Mouse (Mus musculus): ENCODE measurements around the gene Osbpl9. TPM values are rescaled to one million over a fixed set of nuclear protein-coding genes. Genes with fewer than 3 reads are reported as not detected.

Osbpl9 gene
- polyA plus RNA-seq, 1 experiment from 2014 or later = 55.1 TPM

DNA sequence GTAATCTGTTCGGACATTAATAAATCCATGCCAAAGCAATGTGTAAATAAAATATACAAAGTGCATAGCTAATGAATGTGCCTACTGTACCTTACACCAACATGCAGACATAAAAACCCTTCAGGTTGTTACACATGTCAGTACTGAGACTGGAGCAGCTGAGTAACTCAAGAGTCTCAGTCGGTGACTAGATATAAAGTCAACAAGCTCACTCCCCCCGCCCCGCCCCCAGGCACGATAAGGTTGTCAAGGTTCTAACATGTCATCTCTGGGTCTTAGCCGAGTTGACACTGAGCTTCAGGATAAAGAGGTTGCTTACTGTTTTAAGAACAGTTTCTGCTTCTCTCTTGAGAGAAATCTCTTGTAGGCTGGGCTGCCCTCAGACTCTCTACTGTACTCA lies 112.1 kb downstream of the Osbpl9 start:
- H3K27ac ChIP-seq = no peak overlapping the region
- H3K4me2 ChIP-seq = no peak overlapping the region
- H3K4me3 ChIP-seq (replicated peaks) = no peak overlapping the region
- 25% methylated on average over 6 of the region's 6 CpGs for WGBS
- no peaks in the 10 kb centered on the region for H3K27me3 ChIP-seq (replicated peaks)
- no peak for ATAC-seq (ENCODE audit: insufficient read depth, low FRiP score, low read depth)
- H3K9ac ChIP-seq = no peak overlapping the region
- no peaks in the 10 kb centered on the region for H3K9me3 ChIP-seq
- no peaks in the 10 kb centered on the region for H3K36me3 ChIP-seq
- no peaks in the 10 kb centered on the region for H3K4me1 ChIP-seq

GRCm38 (mm10) chr4:109089171-109089570 lies 112.9 kb downstream of the Osbpl9 start:
- 86% methylated on average over 5 of the region's 5 CpGs for WGBS
- H3K4me2 ChIP-seq = no peak overlapping the region
- H3K9ac ChIP-seq = no peak overlapping the region
- H3K4me1 ChIP-seq = no peaks in the 10 kb centered on the region
- ATAC-seq (ENCODE audit: insufficient read depth, low FRiP score, low read depth) = no peak
- no peaks in the 10 kb centered on the region for H3K9me3 ChIP-seq
- H3K36me3 ChIP-seq = no peaks in the 10 kb centered on the region
- no peak overlapping the region for H3K4me3 ChIP-seq (replicated peaks)
- H3K27me3 ChIP-seq (replicated peaks) = no peaks in the 10 kb centered on the region
- H3K27ac ChIP-seq = no peak overlapping the region

- 47% methylated on average over 5 of the region's 5 CpGs for WGBS
- peak overlapping the region; percentile 48; the same call in 1 of the 2 replicates for H3K27ac ChIP-seq
Observed at GRCm38 (mm10) chr4:109080118-109080517, 122.0 kb downstream of the Osbpl9 start.

DNA sequence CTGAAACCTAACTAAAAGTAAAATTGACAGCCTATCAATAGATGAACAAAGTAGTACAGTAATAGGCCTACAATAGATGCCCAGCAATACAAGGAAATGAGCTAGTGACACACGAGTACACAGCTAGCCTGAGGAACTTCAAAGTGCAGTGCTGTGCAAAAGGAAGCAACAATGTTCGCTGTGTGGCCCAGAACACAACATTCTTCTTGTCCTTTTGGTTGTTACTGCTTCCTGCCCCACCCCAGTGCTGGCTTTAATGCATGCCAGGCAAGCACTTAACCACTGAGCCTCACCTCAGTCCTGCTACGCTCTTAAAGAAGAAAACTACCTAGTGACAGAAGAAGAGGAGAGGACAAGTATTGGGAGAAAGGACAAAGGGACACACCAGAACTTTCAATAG lies 122.4 kb downstream of the Osbpl9 start:
- 66% methylated on average over 3 of the region's 3 CpGs for WGBS
- H3K27ac ChIP-seq = peak overlapping the region; percentile 48; the same call in 1 of the 2 replicates
- no peak overlapping the region for H3K4me2 ChIP-seq

More at GRCm38 (mm10) chr4:109080118-109080517, 122.0 kb downstream of the Osbpl9 start:
- H3K4me3 ChIP-seq (replicated peaks) = no peak overlapping the region
- H3K36me3 ChIP-seq = peaks cover 8% of the 10 kb centered on the region
- H3K4me2 ChIP-seq = no peak overlapping the region
- H3K4me1 ChIP-seq = peaks cover 6% of the 10 kb centered on the region; the same call in 1 of the 2 replicates
- H3K27me3 ChIP-seq (replicated peaks) = no peaks in the 10 kb centered on the region
- H3K9ac ChIP-seq = no peak overlapping the region
- peak; percentile 31; the same call in 1 of the 2 replicates for ATAC-seq (ENCODE audit: insufficient read depth, low FRiP score, low read depth)
- H3K9me3 ChIP-seq = no peaks in the 10 kb centered on the region

GRCm38 (mm10) chr4:109078941-109079340 lies 123.1 kb downstream of the Osbpl9 start:
- peak; percentile 58; the same call in 1 of the 2 replicates for ATAC-seq (ENCODE audit: insufficient read depth, low FRiP score, low read depth)
- Histone ChIP-seq H3K27ac (no peak overlapping the region), H3K9ac (no peak overlapping the region), H3K4me3 (replicated peaks) (no peak overlapping the region), H3K4me2 (no peak overlapping the region), H3K36me3 (peaks cover 8% of the 10 kb centered on the region), H3K9me3 (no peaks in the 10 kb centered on the region), H3K27me3 (replicated peaks) (no peaks in the 10 kb centered on the region), H3K4me1 (peaks cover 6% of the 10 kb centered on the region; the same call in 1 of the 2 replicates)
- WGBS = 84% methylated on average over 7 of the region's 7 CpGs

More for the DNA sequence above, 122.4 kb downstream of the Osbpl9 start:
- no peak for ATAC-seq (ENCODE audit: insufficient read depth, low FRiP score, low read depth)
- Histone ChIP-seq H3K4me1 (peaks cover 6% of the 10 kb centered on the region; the same call in 1 of the 2 replicates), H3K27me3 (replicated peaks) (no peaks in the 10 kb centered on the region), H3K4me3 (replicated peaks) (no peak overlapping the region), H3K36me3 (peaks cover 8% of the 10 kb centered on the region), H3K9ac (no peak overlapping the region), H3K9me3 (no peaks in the 10 kb centered on the region)

DNA sequence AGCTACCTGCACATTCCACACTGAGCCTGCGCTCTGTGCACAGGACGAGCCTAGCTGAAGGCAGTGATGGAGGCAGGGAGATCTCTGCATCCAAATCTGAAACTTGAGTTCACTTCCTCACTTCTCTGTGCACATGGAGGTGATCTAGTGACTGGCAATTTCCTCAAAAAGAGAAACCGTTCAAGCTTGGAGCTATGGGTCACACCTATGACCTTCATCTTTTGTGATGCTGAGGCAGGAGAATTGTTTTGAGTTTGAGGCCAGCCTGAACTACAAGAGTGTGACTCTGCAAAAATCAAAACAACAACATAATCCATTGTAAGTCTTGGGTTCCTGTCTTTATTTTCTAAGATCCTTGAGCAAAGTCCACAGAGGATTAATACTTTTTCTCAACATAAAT lies 128.8 kb downstream of the Osbpl9 start:
- Histone ChIP-seq H3K4me1 (no peaks in the 10 kb centered on the region), H3K27me3 (replicated peaks) (no peaks in the 10 kb centered on the region), H3K4me2 (no peak overlapping the region), H3K4me3 (replicated peaks) (no peak overlapping the region), H3K36me3 (peaks cover 12% of the 10 kb centered on the region; the same call in 1 of the 2 replicates), H3K9me3 (no peaks in the 10 kb centered on the region), H3K9ac (no peak overlapping the region), H3K27ac (no peak overlapping the region)
- WGBS = 89% methylated on average over 3 of the region's 3 CpGs
- no peak for ATAC-seq (ENCODE audit: insufficient read depth, low FRiP score, low read depth)

DNA sequence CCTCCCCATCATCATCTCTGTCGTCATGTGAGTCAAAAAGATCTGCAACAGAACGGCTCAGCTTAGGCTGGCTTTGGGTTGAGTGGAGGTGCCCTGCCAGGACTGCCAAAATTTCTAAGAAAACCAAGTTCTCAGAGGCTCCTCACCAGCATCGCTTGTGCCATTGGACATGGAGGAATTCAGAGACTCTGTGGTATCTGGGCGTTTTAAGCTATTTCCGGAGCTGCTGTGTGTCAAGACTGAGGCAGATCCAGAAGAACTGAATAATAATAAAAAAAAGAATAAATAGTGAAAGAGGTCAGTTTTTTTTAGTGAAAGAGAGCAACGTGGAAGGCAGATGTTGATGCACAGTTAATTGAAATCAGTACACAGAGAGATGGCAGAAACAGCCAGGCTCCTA lies 129.2 kb downstream of the Osbpl9 start:
- peaks cover 15% of the 10 kb centered on the region; the same call in 1 of the 2 replicates for H3K36me3 ChIP-seq
- no peak overlapping the region for H3K4me3 ChIP-seq (replicated peaks)
- H3K4me2 ChIP-seq = no peak overlapping the region
- H3K9ac ChIP-seq = no peak overlapping the region
- no peak overlapping the region for H3K27ac ChIP-seq
- ATAC-seq (ENCODE audit: insufficient read depth, low FRiP score, low read depth) = no peak
- H3K9me3 ChIP-seq = no peaks in the 10 kb centered on the region
- no peaks in the 10 kb centered on the region for H3K27me3 ChIP-seq (replicated peaks)
- 88% methylated on average over 6 of the region's 6 CpGs for WGBS
- no peaks in the 10 kb centered on the region for H3K4me1 ChIP-seq

DNA sequence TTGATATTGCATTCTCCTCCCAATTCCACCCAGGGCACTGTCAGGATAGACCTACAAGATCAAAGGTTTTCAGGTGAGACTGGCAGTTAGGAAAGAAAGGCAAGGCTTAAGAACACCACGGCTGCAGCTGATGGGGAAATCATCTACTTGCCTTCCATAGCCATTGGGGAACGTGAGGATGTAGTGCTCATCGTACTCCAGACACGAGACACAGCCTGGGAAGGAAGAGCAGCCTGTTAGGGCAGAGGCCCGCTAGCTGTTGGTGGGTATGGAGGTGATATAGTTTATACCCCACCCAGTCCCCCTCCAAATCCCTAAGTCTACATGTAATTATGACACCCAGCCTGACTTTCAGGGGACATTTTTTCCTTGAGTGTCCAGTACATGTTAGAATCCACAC lies 136.4 kb downstream of the Osbpl9 start:
- Histone ChIP-seq H3K4me2 (no peak overlapping the region), H3K27ac (no peak overlapping the region), H3K9me3 (no peaks in the 10 kb centered on the region), H3K4me3 (replicated peaks) (no peak overlapping the region), H3K36me3 (peaks cover 48% of the 10 kb centered on the region), H3K9ac (no peak overlapping the region), H3K27me3 (replicated peaks) (no peaks in the 10 kb centered on the region), H3K4me1 (no peaks in the 10 kb centered on the region)
- WGBS = 93% methylated on average over 5 of the region's 5 CpGs
- ATAC-seq (ENCODE audit: insufficient read depth, low FRiP score, low read depth) = no peak

- no peaks in the 10 kb centered on the region for H3K27me3 ChIP-seq (replicated peaks)
- no peak for ATAC-seq (ENCODE audit: insufficient read depth, low FRiP score, low read depth)
- no peak overlapping the region for H3K27ac ChIP-seq
- H3K4me1 ChIP-seq = no peaks in the 10 kb centered on the region
- WGBS = 84% methylated on average over 6 of the region's 6 CpGs
- H3K4me2 ChIP-seq = no peak overlapping the region
- peaks cover 51% of the 10 kb centered on the region for H3K36me3 ChIP-seq
- no peak overlapping the region for H3K9ac ChIP-seq
- H3K9me3 ChIP-seq = no peaks in the 10 kb centered on the region
- no peak overlapping the region for H3K4me3 ChIP-seq (replicated peaks)
Observed at GRCm38 (mm10) chr4:109064941-109065340, 137.1 kb downstream of the Osbpl9 start.

GRCm38 (mm10) chr4:109059255-109059821 lies 142.7 kb downstream of the Osbpl9 start:
- Histone ChIP-seq H3K9ac (no peak overlapping the region), H3K4me1 (no peaks in the 10 kb centered on the region), H3K4me3 (replicated peaks) (no peak overlapping the region), H3K4me2 (no peak overlapping the region), H3K27me3 (replicated peaks) (no peaks in the 10 kb centered on the region), H3K27ac (no peak overlapping the region), H3K9me3 (no peaks in the 10 kb centered on the region), H3K36me3 (peaks cover 62% of the 10 kb centered on the region)
- no peak for ATAC-seq (ENCODE audit: insufficient read depth, low FRiP score, low read depth)
- 79% methylated on average over 4 of the region's 4 CpGs for WGBS

GRCm38 (mm10) chr4:109057640-109058039 lies 144.4 kb downstream of the Osbpl9 start:
- Histone ChIP-seq H3K4me2 (no peak overlapping the region), H3K27ac (no peak overlapping the region), H3K4me3 (replicated peaks) (no peak overlapping the region), H3K27me3 (replicated peaks) (no peaks in the 10 kb centered on the region), H3K4me1 (no peaks in the 10 kb centered on the region), H3K36me3 (peaks cover 54% of the 10 kb centered on the region), H3K9me3 (no peaks in the 10 kb centered on the region), H3K9ac (no peak overlapping the region)
- ATAC-seq (ENCODE audit: insufficient read depth, low FRiP score, low read depth) = no peak
- 93% methylated on average over 8 of the region's 8 CpGs for WGBS

- 73% methylated on average over 7 of the region's 7 CpGs for WGBS
- Histone ChIP-seq H3K36me3 (peaks cover 45% of the 10 kb centered on the region), H3K9me3 (no peaks in the 10 kb centered on the region), H3K4me1 (no peaks in the 10 kb centered on the region), H3K4me2 (no peak overlapping the region), H3K9ac (no peak overlapping the region), H3K4me3 (replicated peaks) (no peak overlapping the region), H3K27me3 (replicated peaks) (no peaks in the 10 kb centered on the region), H3K27ac (no peak overlapping the region)
- ATAC-seq (ENCODE audit: insufficient read depth, low FRiP score, low read depth) = no peak
Observed at GRCm38 (mm10) chr4:109056351-109056750, 145.7 kb downstream of the Osbpl9 start.

DNA sequence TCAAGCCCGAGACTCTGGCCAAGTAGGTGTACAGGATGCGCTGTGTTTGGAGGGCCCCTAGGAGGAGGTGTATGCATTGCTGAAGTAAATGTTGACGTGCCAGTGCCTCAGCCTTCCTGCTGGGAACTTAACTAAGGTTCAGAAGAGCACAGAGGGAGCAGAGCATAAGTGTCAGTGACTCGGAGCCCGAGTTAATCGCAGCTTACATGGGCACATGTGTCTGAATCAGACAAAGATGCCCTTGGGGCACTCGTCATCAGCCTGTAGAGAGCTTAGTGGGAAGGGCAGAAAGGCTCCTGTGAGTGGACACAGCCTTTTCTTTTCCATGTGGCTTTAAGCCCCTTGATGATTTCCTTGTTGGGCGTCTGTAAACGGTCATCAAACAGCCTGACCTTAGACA lies 148.1 kb downstream of the Osbpl9 start:
- Histone ChIP-seq H3K27me3 (replicated peaks) (no peaks in the 10 kb centered on the region), H3K4me2 (no peak overlapping the region), H3K36me3 (peaks cover 24% of the 10 kb centered on the region), H3K9me3 (no peaks in the 10 kb centered on the region), H3K9ac (no peak overlapping the region), H3K4me3 (replicated peaks) (no peak overlapping the region), H3K27ac (no peak overlapping the region), H3K4me1 (no peaks in the 10 kb centered on the region)
- ATAC-seq (ENCODE audit: insufficient read depth, low FRiP score, low read depth) = no peak
- WGBS = 92% methylated on average over 9 of the region's 9 CpGs

Measured in stomach, embryonic 15.5 days (tissue).